Mouse (Mus musculus): ENCODE data around the gene Rhbdf2.

- TF ChIP-seq GATA1 (IDR thresholded peaks at IDR 0.05; ENCODE audit: borderline replicate concordance, low read length) (no peak), FLI1 (IDR thresholded peaks at IDR 0.05; ENCODE audit: low read length) (no peak)
Measured at GRCm38 (mm10) chr11:116619561-116619960, 7.3 kb downstream of the Rhbdf2 start.

All from megakaryocyte, embryonic 14.5 days (primary cell).